Mouse (Mus musculus) regulatory T cell (primary cell): Measurements from ENCODE around the gene Anks1.

Source experiments
- in situ Hi-C: fragments of 300-600 bp; cut with MboI, MseI; formaldehyde crosslinking; loops from one replicate; pipeline ENCODE4 v1.15.1; 2025; ENCODE audit warnings: high pct_unique_total_duplicates

The Anks1 gene

GRCm38 (mm10) chr17:28018344-28018743 is 109.2 kb downstream of the Anks1 start:
- in situ Hi-C loops: no loop called here

- in situ Hi-C loops: no loop called here
Measured at GRCm38 (mm10) chr17:28018776-28019175, 109.7 kb downstream of the Anks1 start.

GRCm38 (mm10) chr17:28019785-28020696 is 110.9 kb downstream of the Anks1 start:
- in situ Hi-C loops: no loop called here

- in situ Hi-C loops: no loop called here
Measured at GRCm38 (mm10) chr17:28021911-28022310, 112.8 kb downstream of the Anks1 start.

- in situ Hi-C loops: no loop called here
Measured at GRCm38 (mm10) chr17:28022854-28023655, 113.9 kb downstream of the Anks1 start.

GRCm38 (mm10) chr17:28025541-28025961 is 116.4 kb downstream of the Anks1 start:
- in situ Hi-C loops: loop anchor here (5.0 kb wide), 1 partner anchor 37 kb away; no protein-coding TSS in a partner anchor

- in situ Hi-C loops: loop anchor here (5.0 kb wide), 1 partner anchor 36 kb away; no protein-coding TSS in a partner anchor
Measured at GRCm38 (mm10) chr17:28026111-28026872, 117.2 kb downstream of the Anks1 start.

GRCm38 (mm10) chr17:28027197-28027596 is 118.1 kb downstream of the Anks1 start:
- in situ Hi-C loops: loop anchor here (5.0 kb wide), 1 partner anchor 35 kb away; no protein-coding TSS in a partner anchor

- in situ Hi-C loops: loop anchor here (5.0 kb wide), 1 partner anchor 34 kb away; no protein-coding TSS in a partner anchor
Measured at GRCm38 (mm10) chr17:28028236-28028635, 119.1 kb downstream of the Anks1 start.

- in situ Hi-C loops: loop anchor here (5.0 kb wide), 1 partner anchor 33 kb away; no protein-coding TSS in a partner anchor
Measured at GRCm38 (mm10) chr17:28029308-28029707, 120.2 kb downstream of the Anks1 start.

GRCm38 (mm10) chr17:28030446-28030845 is 121.3 kb downstream of the Anks1 start:
- in situ Hi-C loops: no loop called here

- in situ Hi-C loops: no loop called here
Measured at GRCm38 (mm10) chr17:28031281-28031941, 122.3 kb downstream of the Anks1 start.

GRCm38 (mm10) chr17:28032219-28032618 is 123.1 kb downstream of the Anks1 start:
- in situ Hi-C loops: no loop called here

- in situ Hi-C loops: no loop called here
Measured at GRCm38 (mm10) chr17:28033046-28033580, 124.0 kb downstream of the Anks1 start.

GRCm38 (mm10) chr17:28034986-28035385 is 125.9 kb downstream of the Anks1 start:
- in situ Hi-C loops: no loop called here

GRCm38 (mm10) chr17:28036813-28037756 is 128.0 kb downstream of the Anks1 start:
- in situ Hi-C loops: no loop called here

GRCm38 (mm10) chr17:28040620-28041019 is 131.5 kb downstream of the Anks1 start:
- in situ Hi-C loops: no loop called here

- in situ Hi-C loops: no loop called here
Measured at GRCm38 (mm10) chr17:28041298-28041697, 132.2 kb downstream of the Anks1 start.

GRCm38 (mm10) chr17:28042299-28042771 is 133.2 kb downstream of the Anks1 start:
- in situ Hi-C loops: no loop called here
